Mouse (Mus musculus): Measurements from ENCODE around the gene Vav2.
A peak's percentile ranks its signal among the peaks of the same experiment; 100 is the strongest.

Vav2 gene

GRCm38 (mm10) chr2:27318197-27318596 lies 108.6 kb downstream of the Vav2 start:
- no peak for DNase-seq (ENCODE audit: low spot score in 2 of 2)

DNA sequence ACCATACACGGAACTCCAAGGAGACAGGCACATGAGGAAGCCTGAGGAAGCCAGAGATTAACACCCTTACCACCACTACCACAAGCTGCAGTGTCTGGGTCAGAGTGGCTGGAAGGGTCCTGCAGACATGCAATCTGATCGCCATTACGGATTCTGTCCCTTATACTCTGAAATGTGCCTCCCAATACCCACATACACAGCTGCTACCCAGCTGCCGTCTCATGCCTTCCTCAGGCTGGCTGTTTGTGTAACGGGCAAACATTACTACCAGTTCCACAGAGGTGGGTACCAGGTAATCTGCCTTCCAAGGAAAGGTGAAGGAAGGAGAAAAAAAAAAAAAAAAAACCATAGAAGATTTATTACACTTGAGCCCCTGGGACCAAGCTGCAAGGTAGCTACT lies 110.7 kb downstream of the Vav2 start:
- no peak for DNase-seq (ENCODE audit: low spot score in 2 of 2)

GRCm38 (mm10) chr2:27314269-27314668 lies 112.6 kb downstream of the Vav2 start:
- DNase-seq (ENCODE audit: low spot score in 2 of 2): no peak

GRCm38 (mm10) chr2:27312500-27312899 lies 114.3 kb downstream of the Vav2 start:
- DNase-seq (ENCODE audit: low spot score in 2 of 2): no peak

- no peak for DNase-seq (ENCODE audit: low spot score in 2 of 2)
Measured at GRCm38 (mm10) chr2:27311606-27312005, 115.2 kb downstream of the Vav2 start.

DNA sequence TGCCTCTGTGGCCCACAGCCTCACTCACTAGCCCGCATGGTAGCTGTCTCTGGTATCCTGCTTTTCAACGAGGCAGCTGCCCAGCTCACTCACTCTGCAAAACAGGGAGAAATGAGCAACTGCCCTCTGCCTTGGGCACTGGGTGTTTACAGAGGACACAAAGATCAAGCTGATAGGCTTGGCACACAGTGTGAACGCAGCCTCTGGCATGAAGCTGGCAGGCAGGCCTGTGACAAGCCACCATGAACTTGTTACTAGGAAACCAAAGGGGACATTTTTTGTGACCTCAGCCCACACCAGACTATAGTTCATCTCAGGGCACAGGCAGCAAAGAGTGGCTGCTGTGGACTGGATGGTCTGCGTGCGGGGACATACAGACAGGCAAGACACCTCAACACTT lies 115.9 kb downstream of the Vav2 start:
- no peak for DNase-seq (ENCODE audit: low spot score in 2 of 2)

GRCm38 (mm10) chr2:27310221-27310620 lies 116.6 kb downstream of the Vav2 start:
- DNase-seq (ENCODE audit: low spot score in 2 of 2): no peak

DNA sequence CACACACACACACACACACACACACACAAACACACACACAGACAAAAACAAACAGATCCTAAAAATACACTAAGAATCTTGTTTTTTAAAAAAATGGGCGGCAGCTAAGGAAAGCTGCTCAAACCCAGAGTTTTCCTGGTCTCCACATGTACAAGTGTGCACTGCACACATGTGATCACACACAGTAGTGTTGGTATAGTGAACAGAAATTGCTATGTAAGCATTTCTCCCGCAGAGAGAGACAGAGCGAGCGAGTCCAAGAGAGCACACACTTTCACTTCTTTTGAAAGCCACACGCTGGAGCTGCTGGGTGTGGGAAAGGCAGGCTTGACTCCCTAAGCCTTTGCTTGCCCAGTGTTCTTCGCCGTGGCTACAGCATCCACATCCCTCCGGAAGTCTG lies 120.2 kb downstream of the Vav2 start:
- DNase-seq (ENCODE audit: low spot score in 2 of 2): no peak

DNA sequence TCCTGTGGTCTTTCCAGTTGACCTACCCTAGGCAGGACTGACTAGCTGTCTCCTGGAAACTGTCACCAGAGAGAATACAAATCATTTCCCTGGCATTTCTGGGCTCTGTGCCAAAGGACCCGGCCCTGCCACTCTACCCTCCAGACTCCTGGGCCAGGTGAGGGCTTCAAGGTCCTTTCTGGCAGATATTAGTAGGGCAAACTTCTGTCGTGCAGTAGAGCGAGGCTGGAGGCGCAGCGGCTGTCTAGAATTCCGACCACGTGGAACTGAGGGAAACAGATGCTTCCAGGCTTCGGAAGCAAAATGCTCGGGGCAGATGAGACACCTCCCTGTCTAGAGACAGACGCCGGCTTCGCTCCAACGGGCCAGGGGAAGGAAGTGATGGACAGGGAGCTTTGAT lies 122.1 kb downstream of the Vav2 start:
- DNase-seq (ENCODE audit: low spot score in 2 of 2): no peak

DNA sequence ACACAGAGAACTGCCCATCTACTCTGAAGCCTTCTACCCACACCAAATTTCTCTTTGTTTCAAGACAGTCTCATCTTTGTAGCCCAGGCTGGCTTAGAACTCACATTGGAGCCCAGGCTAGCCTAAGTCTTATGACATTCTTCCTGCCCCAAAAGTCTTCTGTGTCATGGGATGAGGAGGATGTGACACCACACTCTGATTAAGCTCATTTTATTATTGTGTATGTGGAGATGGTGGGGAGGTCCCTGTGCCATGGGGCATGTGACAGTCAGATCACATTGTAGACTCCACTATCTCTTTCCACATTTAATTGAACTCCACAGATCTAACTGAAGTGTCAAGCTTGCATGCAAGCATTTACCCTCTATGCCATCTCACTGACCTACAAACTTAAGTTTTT lies 122.8 kb downstream of the Vav2 start:
- no peak for DNase-seq (ENCODE audit: low spot score in 2 of 2)

DNA sequence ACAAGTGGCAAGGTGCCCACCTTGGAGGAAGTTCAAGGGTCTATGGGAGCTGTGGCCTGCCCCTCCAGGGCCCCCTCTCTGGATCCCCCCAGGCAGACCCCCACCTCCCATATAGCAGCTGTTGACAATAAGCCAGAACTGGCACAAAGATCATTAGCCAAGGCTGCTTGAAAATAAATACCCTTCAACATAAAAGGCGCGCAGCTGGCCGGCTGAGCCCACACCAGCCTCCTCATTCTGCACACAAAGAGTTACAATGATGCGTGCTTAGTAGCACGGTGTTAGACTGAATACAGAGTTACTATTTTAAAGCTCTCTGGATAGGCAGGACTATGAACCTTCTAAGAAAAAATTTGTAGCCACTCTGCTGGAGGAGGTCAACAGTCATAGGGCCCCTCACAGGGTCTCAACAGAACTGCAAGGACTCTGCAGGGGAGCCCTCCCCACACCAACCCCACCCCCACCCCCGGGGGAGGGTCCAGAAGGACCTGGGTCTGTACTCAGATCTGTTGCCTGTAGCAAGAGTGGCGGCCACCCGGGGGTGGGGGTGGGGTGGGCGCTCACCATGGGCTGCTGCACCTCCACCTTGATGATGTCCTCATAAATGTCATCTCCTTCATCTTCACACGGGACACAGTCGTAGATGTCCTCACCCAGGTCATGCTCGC lies 125.3 kb downstream of the Vav2 start:
- DNase-seq (ENCODE audit: low spot score in 2 of 2): no peak

DNA sequence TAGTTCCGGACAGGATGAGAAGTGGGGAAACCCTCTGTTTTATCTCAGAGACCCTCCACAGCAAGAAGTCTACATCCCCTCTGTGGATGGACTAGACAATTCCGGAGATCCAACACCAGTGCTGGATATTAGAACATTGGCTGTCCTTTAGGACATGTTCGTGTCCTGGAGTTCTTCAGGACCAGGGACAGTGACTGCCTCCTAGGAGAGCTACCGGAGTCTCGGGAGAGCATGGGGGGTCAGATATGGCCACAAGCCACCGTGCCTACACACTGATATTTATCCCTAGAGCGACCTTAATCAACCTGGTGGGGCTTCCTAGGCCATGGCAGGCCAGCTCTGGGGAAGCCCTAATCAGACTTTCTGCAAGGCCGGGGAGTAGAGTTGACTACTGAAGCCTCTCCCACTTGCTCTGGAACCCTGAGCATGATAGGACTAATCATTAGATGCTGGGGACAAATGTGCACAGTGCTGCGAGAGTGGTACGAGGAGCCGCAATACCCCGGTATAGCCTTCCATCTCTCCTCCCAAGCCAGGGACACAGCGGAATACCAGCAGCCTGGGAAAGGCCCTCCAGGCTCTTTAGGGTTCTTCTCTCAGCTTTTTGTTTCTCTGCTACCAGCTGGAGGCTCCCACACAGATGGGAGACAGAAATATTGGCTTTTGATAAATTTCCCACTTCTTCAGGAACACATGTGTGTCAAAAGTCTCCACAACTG lies 125.9 kb downstream of the Vav2 start:
- DNase-seq (ENCODE audit: low spot score in 2 of 2): no peak

GRCm38 (mm10) chr2:27296656-27297406 lies 130.0 kb downstream of the Vav2 start:
- DNase-seq (ENCODE audit: low spot score in 2 of 2): peak; percentile 64 to 68

DNA sequence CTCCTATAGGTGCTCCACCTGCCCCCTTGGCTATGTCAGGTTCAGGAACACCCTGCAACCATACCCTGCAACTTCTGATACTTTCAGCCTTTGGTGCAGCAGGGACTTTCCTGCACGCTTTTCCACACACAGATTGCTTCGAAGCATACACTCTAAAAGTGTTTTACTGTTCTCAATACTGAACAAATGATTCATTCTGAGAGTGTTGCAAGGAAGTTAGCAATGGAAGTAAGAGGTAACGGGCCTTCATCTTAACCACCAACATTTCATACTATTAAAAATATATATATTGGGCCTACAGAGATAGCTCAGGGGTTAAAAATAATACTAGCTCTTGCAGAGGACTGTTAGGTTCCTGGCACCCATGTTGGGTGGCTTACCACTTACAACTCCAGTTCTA lies 132.1 kb downstream of the Vav2 start:
- no peak for DNase-seq (ENCODE audit: low spot score in 2 of 2)

- peak; percentile 56 to 85 for DNase-seq (ENCODE audit: low spot score in 2 of 2)
Measured at GRCm38 (mm10) chr2:27289019-27289418, 137.8 kb downstream of the Vav2 start.

DNA sequence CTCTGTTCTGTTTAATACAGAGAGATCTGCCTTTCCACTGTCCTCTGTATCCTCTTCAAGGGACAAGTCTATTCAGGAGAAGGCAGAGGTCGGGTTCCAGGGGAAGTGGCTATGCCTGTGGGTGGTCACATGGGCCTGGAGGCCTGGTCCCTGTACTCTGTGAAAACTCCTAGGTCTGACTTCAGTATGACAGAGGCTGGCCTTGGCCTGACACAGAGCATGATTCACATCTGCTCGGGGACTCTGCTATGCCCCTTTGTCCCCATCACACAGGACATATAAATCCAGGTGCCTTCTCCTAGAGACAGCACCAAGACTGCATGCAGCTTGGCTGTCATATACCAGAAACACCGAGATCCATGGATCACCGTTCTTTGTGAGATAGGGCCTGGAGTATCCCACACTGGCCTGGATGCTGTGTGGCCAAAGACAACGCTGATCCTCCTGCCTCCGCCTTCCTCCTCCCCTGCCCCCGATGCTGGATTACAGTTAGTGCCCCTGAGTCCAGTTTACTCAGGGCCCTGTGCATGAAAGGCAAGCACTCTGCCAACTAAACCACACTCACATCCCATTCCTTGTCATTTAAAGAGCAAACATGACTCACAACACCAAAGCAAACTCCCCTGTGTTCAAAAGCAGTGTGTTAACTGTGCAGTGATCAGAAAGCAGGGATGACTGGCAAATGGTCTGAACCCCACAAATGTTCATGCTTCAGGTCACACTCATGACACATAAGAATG lies 139.7 kb downstream of the Vav2 start:
- DNase-seq (ENCODE audit: low spot score in 2 of 2): no peak

- DNase-seq (ENCODE audit: low spot score in 2 of 2): no peak
Measured at GRCm38 (mm10) chr2:27284441-27284840, 142.4 kb downstream of the Vav2 start.

- no peak for DNase-seq (ENCODE audit: low spot score in 2 of 2)
Measured at GRCm38 (mm10) chr2:27281771-27282170, 145.1 kb downstream of the Vav2 start.

DNA sequence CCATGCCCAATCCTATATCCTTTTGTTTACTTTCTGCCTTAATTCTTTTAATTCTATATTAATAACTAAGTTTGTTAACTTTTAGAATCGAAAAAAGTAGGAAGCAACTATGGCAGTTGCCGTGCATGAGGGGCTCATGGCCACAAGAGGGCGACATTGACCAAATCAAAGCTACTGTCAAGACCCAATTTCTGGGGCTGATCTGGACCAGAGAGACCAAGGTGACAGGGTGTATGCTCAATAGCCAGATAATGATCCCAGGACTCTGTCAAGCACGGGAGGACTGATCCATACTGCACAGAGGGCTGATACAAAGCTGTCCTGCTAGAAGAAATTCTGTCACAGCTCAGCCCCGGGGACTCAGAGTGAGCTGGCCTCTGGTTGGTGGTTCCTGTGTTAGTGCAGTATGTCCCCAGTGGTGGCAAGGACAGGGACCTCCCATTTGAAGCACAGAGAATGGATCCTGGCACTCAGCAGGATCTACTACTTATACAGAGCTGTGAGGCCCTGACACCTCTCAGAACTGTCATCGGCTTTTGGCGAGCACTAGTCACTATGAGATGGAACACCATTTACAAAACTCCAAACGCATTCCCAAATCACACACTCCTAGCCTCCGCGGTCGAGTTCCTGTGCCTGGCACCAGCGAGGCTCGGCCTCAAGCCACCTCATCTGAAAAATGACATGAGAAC lies 145.8 kb downstream of the Vav2 start:
- DNase-seq (ENCODE audit: low spot score in 2 of 2): peak; percentile 42 to 78

- DNase-seq (ENCODE audit: low spot score in 2 of 2): no peak
Measured at GRCm38 (mm10) chr2:27278859-27279258, 148.0 kb downstream of the Vav2 start.

DNA sequence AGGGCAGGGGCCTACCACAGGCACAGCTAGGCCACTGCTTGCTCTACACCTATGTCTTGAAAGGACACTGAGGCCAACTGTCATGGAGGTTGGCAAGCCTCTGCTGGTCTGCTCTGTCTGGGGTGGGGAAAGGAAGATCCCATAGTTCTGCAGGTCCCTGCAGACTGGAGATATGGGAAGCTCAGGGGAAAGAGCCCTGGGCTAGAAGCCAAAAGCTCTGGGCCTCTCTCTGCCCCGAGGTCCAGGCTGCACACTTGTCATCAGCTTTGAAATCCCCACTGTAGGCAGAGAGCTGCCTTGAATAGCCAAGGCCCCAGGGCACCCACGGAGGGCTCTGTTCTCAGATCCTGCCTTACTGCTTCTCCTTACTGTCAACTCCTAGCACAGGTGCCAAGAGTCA lies 158.5 kb downstream of the Vav2 start:
- DNase-seq (ENCODE audit: low spot score in 2 of 2): no peak

- no peak for DNase-seq (ENCODE audit: low spot score in 2 of 2)
Measured at GRCm38 (mm10) chr2:27265819-27266218, 161.0 kb downstream of the Vav2 start.

All from thymus, postnatal 10 days (tissue).